Mouse (Mus musculus) small intestine, adult 2 months (tissue): Measurements from ENCODE around the gene Usp29.

Source experiments
- CTCF ChIP-seq: fragments of 200-500 bp; IDR thresholded peaks from 2 replicates; pipeline ENCODE4 v1.5.1; 2012; ENCODE audit warnings: low read depth, mild to moderate bottlenecking, control low read depth, inconsistent platforms, low read length, moderate library complexity, mixed read lengths; ENCODE audit not compliant: insufficient replicate concordance, insufficient read length; ENCODE audit errors: extremely low read depth
- POLR2A ChIP-seq: fragments of 200-500 bp; IDR thresholded peaks from 2 replicates; pipeline ENCODE4 v1.6.1; 2012; ENCODE audit warnings: low read depth, mild to moderate bottlenecking, control low read depth, inconsistent platforms, low read length, moderate library complexity

GRCm38 (mm10) chr7:6816706-6817376 lies 86.5 kb downstream of the Usp29 start:
- TF ChIP-seq POLR2A (no peak), CTCF (no peak)
